Comparison of ENCODE assay signal across 12 mouse cellular contexts in the genomic region with DNA sequence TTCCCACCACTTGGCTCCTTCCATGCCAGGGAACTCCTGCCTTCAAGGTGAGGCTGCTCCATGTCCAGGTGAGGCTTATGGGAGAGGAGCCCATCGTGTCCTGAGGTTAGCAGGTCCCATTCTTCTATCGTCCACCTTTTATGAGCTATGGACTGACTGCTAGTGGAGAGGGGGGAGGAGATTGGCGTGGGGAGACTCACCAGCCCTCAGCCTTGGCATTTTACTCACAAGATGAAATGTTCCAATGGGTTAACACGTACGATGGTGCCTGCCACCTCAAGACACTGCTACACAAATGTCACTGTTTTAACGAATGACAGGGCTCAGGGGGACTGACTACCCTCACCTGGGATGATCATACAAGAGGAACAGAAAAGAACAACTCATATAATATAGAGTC. TPM values are rescaled to one million over a fixed set of nuclear protein-coding genes. Genes with fewer than 3 reads are reported as not detected.
DNase-seq lines count a peak whose midpoint lies in the region.
"Had no signal": no experiment of that assay in that cellular context is flagged by ENCODE, and none has a peak within 500 bp of the region (broad histone marks: within the 10 kb centered on the region; RNA-seq: fewer than 3 reads in every experiment).

No protein-coding gene starts in this region.

- peak; percentile 57 for DNase-seq in adrenal gland, adult 2 months
- DNase-seq in adrenal gland, adult 18-20 months (ENCODE audit: low spot score in 2 of 2), result no peak
- DNase-seq in adrenal gland, postnatal 10 days, result peak; percentile 15
- DNase-seq in adrenal gland, postnatal 14 days, result peak; percentile 32
- no peak for DNase-seq in cerebellum, adult 9-11 months
- no peak for DNase-seq in testis, postnatal 14 days (ENCODE audit: low spot score)
- DNase-seq: cerebellum, adult 11-12 months; cerebellum, adult 2 months; cerebellum, adult 9-10 months; cerebellum, postnatal 14 days; cerebellum, postnatal 36 days; embryo, embryonic 11 days had no signal

RNA-seq across cellular contexts. Expression of a gene that starts 18.0 kb away (rescaled TPM):
- total RNA-seq in adrenal gland, adult 2 months (2021), result 1 to 10 TPM; 1.7 to 1.8 TPM
- polyA plus RNA-seq in adrenal gland, adult 2 months (2012; rRNA removed), result 5.2 and 5.5 TPM in 2 replicates
- total RNA-seq in adrenal gland, adult 18-20 months (2021), result 1 to 10 TPM; 1.6 to 2.3 TPM
- 1 to 10 TPM; 1.3 to 2.5 TPM for total RNA-seq in adrenal gland, postnatal 10 days (2021)
- total RNA-seq in adrenal gland, postnatal 14 days (2021), result 2.3 and 3.6 TPM in 2 replicates

Comparison
In these comparisons a context has a peak if more than half of its experiments do, and no peak if none do; other contexts are left out.
1. DNase-seq: peak in adrenal gland, adult 2 months (single experiment), adrenal gland, postnatal 10 days (single experiment) and adrenal gland, postnatal 14 days (single experiment); none in adrenal gland, adult 18-20 months (0 of 2), cerebellum, adult 9-11 months (single experiment) and testis, postnatal 14 days (single experiment).